Mouse (Mus musculus): ENCODE measurements around the gene AB124611. TPM values are rescaled to one million over a fixed set of nuclear protein-coding genes. Genes with fewer than 3 reads are reported as not detected.
"Not testable (repeated sequence)": the region's sequence is repeated elsewhere in the genome, so short reads cannot be mapped to it uniquely, and the experiment has no call there.

Gene AB124611
- polyA plus RNA-seq, 1 experiment from 2014 or later: 3.1 TPM

GRCm38 (mm10) chr9:21593122-21593721 is 67.2 kb downstream of the AB124611 start:
- Histone ChIP-seq H3K4me1 (peaks cover 35% of the 10 kb centered on the region), H3K4me2 (peak overlapping the region; percentile 96), H3K27ac (peak overlapping the region; percentile 81), H3K4me3 (peak overlapping the region; percentile 83), H3K9ac (peak overlapping the region; percentile 91), H3K9me3 (replicated peaks) (no peaks in the 10 kb centered on the region), H3K36me3 (peaks cover 51% of the 10 kb centered on the region), H3K27me3 (replicated peaks) (no peaks in the 10 kb centered on the region)
- 1% methylated on average over 69 of the region's 69 CpGs for WGBS (ENCODE audit: insufficient replicate concordance)
- peak; percentile 72 for ATAC-seq

GRCm38 (mm10) chr9:21594350-21594749 is 68.4 kb downstream of the AB124611 start:
- not testable (repeated sequence) for H3K27ac ChIP-seq; ATAC-seq; H3K27me3 ChIP-seq (replicated peaks); H3K9me3 ChIP-seq (replicated peaks)
- peak overlapping the region; percentile 83 for H3K4me3 ChIP-seq
- 73% methylated on average over 8 of the region's 8 CpGs for whole genome bisulfite sequencing (ENCODE audit: insufficient replicate concordance)
- H3K36me3 ChIP-seq: peaks cover 40% of the 10 kb centered on the region
- H3K4me1 ChIP-seq: peaks cover 36% of the 10 kb centered on the region
- peak overlapping the region; percentile 91 for H3K9ac ChIP-seq
- peak overlapping the region; percentile 96 for H3K4me2 ChIP-seq

- peaks cover 41% of the 10 kb centered on the region for H3K4me1 ChIP-seq
- H3K27me3 ChIP-seq (replicated peaks): no peaks in the 10 kb centered on the region
- no peak overlapping the region for H3K27ac ChIP-seq
- peak overlapping the region; percentile 96 for H3K4me2 ChIP-seq
- no peaks in the 10 kb centered on the region for H3K9me3 ChIP-seq (replicated peaks)
- ATAC-seq: no peak
- peaks cover 35% of the 10 kb centered on the region for H3K36me3 ChIP-seq
- no peak overlapping the region for H3K9ac ChIP-seq
- WGBS (ENCODE audit: insufficient replicate concordance): 75% methylated on average over 2 of the region's 2 CpGs
- 0 out of 2 replicates have a peak overlapping the region, but pooled peaks have one; percentile 83 for H3K4me3 ChIP-seq
Observed at GRCm38 (mm10) chr9:21594838-21595237, 68.9 kb downstream of the AB124611 start.

Small RNA genes within 50 kb of the gene (microRNA-seq; reads per million reads assigned to microRNA genes)
- gene Mir199a-1: 3.9 reads per million, percentile 5 among the genes with 10 or more reads in this experiment

Other genes starting within 250 kb of the AB124611 start
- gene Kri1, start 238.2 kb upstream of the AB124611 start, polyA plus RNA-seq (2016; fragmentation: Nextera tagmentation; extraction: Ambion mirVana): 14.5 and 15.5 TPM in 2 replicates
- gene Cdkn2d, start 234.8 kb upstream of the AB124611 start, polyA plus RNA-seq (2016; fragmentation: Nextera tagmentation; extraction: Ambion mirVana): 87.4 and 88.6 TPM in 2 replicates
- 0.10 and 0.25 TPM in 2 replicates for gene Ap1m2, start 213.8 kb upstream of the AB124611 start, polyA plus RNA-seq (2016; fragmentation: Nextera tagmentation; extraction: Ambion mirVana)
- 29.2 and 32.5 TPM in 2 replicates for gene Slc44a2, start 205.5 kb upstream of the AB124611 start, polyA plus RNA-seq (2016; fragmentation: Nextera tagmentation; extraction: Ambion mirVana)
- 84.1 and 85.3 TPM in 2 replicates for gene Ilf3, start 158.3 kb upstream of the AB124611 start, polyA plus RNA-seq (2016; fragmentation: Nextera tagmentation; extraction: Ambion mirVana)
- gene Qtrt1, start 114.3 kb upstream of the AB124611 start, polyA plus RNA-seq (2016; fragmentation: Nextera tagmentation; extraction: Ambion mirVana): 31.2 and 32.7 TPM in 2 replicates
- gene Dnm2, start 101.3 kb upstream of the AB124611 start, polyA plus RNA-seq (2016; fragmentation: Nextera tagmentation; extraction: Ambion mirVana): 72.2 and 75.5 TPM in 2 replicates
- 42.8 and 44.0 TPM in 2 replicates for gene Tmed1, start 15.9 kb upstream of the AB124611 start, polyA plus RNA-seq (2016; fragmentation: Nextera tagmentation; extraction: Ambion mirVana)
- gene Carm1, start 20.7 kb downstream of the AB124611 start, polyA plus RNA-seq (2016; fragmentation: Nextera tagmentation; extraction: Ambion mirVana): 39.0 and 41.0 TPM in 2 replicates
- gene Timm29, start 66.5 kb downstream of the AB124611 start, polyA plus RNA-seq (2016; fragmentation: Nextera tagmentation; extraction: Ambion mirVana): 31.6 and 32.8 TPM in 2 replicates
- gene Yipf2, start 66.7 kb downstream of the AB124611 start, polyA plus RNA-seq (2016; fragmentation: Nextera tagmentation; extraction: Ambion mirVana): 10.0 and 10.5 TPM in 2 replicates
- 47.0 and 47.2 TPM in 2 replicates for gene Smarca4, start 90.0 kb downstream of the AB124611 start, polyA plus RNA-seq (2016; fragmentation: Nextera tagmentation; extraction: Ambion mirVana)
- 31.1 and 32.9 TPM in 2 replicates for gene Ldlr, start 197.3 kb downstream of the AB124611 start, polyA plus RNA-seq (2016; fragmentation: Nextera tagmentation; extraction: Ambion mirVana)
- 112 and 114 TPM in 2 replicates for gene Spc24, start 234.1 kb downstream of the AB124611 start, polyA plus RNA-seq (2016; fragmentation: Nextera tagmentation; extraction: Ambion mirVana)

All from liver, embryonic 12.5 days (tissue).